Comparison of ENCODE assay signal across 10 mouse cellular contexts in genomic region chr4:133879145-133879902, GRCm38 (mm10). TPM values are rescaled to one million over a fixed set of nuclear protein-coding genes. Genes with fewer than 3 reads are reported as not detected.
DNase-seq lines count a peak whose midpoint lies in the region; ATAC-seq and TF ChIP-seq lines count a peak whose summit lies in the region.
"Had no signal": no experiment of that assay in that cellular context is flagged by ENCODE, and none has a peak within 500 bp of the region (broad histone marks: within the 10 kb centered on the region; RNA-seq: fewer than 3 reads in every experiment).

No protein-coding gene starts in this region.

- TF ChIP-seq CTCF in intestine, postnatal 0 days (IDR thresholded peaks at IDR 0.05; ENCODE audit: low read depth) = peak; percentile 13; the same call in 1 of the 2 replicates
- TF ChIP-seq CTCF in midbrain, postnatal 0 days (IDR thresholded peaks at IDR 0.05) = no peak

- H3K36me3 ChIP-seq in intestine, postnatal 0 days (ENCODE audit: control insufficient read depth, insufficient read depth) = peaks cover 25% of the 10 kb centered on the region
- peaks cover 7% of the 10 kb centered on the region; the same call in 1 of the 2 replicates for H3K36me3 ChIP-seq in midbrain, postnatal 0 days (ENCODE audit: insufficient read depth, low read length)

- no peaks in the 10 kb centered on the region for H3K27me3 ChIP-seq in intestine, postnatal 0 days (replicated peaks; ENCODE audit: control insufficient read depth, insufficient read depth, low read length)
- H3K27me3 ChIP-seq in midbrain, postnatal 0 days (ENCODE audit: insufficient read depth, low read length) = no peaks in the 10 kb centered on the region

- H3K4me2 ChIP-seq in intestine, postnatal 0 days (replicated peaks; ENCODE audit: low read depth) = peak overlapping the region; percentile 17; the same call in 1 of the 2 replicates
- H3K4me2 ChIP-seq in midbrain, postnatal 0 days (ENCODE audit: low read depth, low read length, poor library complexity, severe bottlenecking) = no peak overlapping the region
- H3K4me2 ChIP-seq: lung, embryonic 14.5 days had no signal

- no peak overlapping the region; the same call in 1 of the 2 replicates for H3K9ac ChIP-seq in intestine, postnatal 0 days (ENCODE audit: low read depth, low read length)
- no peak overlapping the region for H3K9ac ChIP-seq in midbrain, postnatal 0 days (replicated peaks; ENCODE audit: low read length, poor library complexity, severe bottlenecking)
- H3K9ac ChIP-seq: lung, embryonic 14.5 days had no signal

- peak; percentile 97 for ATAC-seq in intestine, postnatal 0 days
- no peak for ATAC-seq in midbrain, postnatal 0 days (ENCODE audit: low FRiP score)

- peak overlapping the region; percentile 84 for H3K27ac ChIP-seq in intestine, postnatal 0 days (ENCODE audit: low read depth, low read length)
- no peak overlapping the region for H3K27ac ChIP-seq in midbrain, postnatal 0 days (ENCODE audit: low read depth, low read length)

- no peak overlapping the region for H3K4me3 ChIP-seq in intestine, postnatal 0 days (ENCODE audit: low read depth, low read length)
- H3K4me3 ChIP-seq in midbrain, postnatal 0 days (ENCODE audit: low read depth, low read length) = no peak overlapping the region

- WGBS in intestine, postnatal 0 days = 29% methylated on average over 12 of the region's 12 CpGs
- whole genome bisulfite sequencing in midbrain, postnatal 0 days = 77% methylated on average over 12 of the region's 12 CpGs

- no peaks in the 10 kb centered on the region for H3K9me3 ChIP-seq in intestine, postnatal 0 days (ENCODE audit: control insufficient read depth)
- H3K9me3 ChIP-seq in midbrain, postnatal 0 days (ENCODE audit: low read length) = no peaks in the 10 kb centered on the region

- H3K4me1 ChIP-seq in intestine, postnatal 0 days (replicated peaks; ENCODE audit: control insufficient read depth, insufficient read depth, low read length) = peaks cover 11% of the 10 kb centered on the region
- H3K4me1 ChIP-seq in midbrain, postnatal 0 days (ENCODE audit: insufficient read depth, low read length) = no peaks in the 10 kb centered on the region

- DNase-seq in heart, adult 11 months = peak; percentile 90
- DNase-seq in heart, adult 9 months (ENCODE audit: low spot score in 2 of 2) = no peak
- DNase-seq in CD8-positive naive resting alpha-beta T cell, adult 2 months (ENCODE audit: low read depth in 2 of 2, low spot score in 2 of 2) = peak; percentile 55 to 62
- DNase-seq in naive thymus-derived CD4-positive, alpha-beta T cell, adult 2 months (ENCODE audit: low read depth) = peak; percentile 91
- no peak for DNase-seq in testis, postnatal 10 days (ENCODE audit: low spot score)
- no peak for DNase-seq in midbrain, postnatal 0 days (ENCODE audit: low spot score)
- no peak for DNase-seq in embryo, embryonic 9.5 days (ENCODE audit: extremely low spot score)
- DNase-seq: cerebellum, postnatal 10 days; lung, embryonic 14.5 days had no signal

RNA-seq across cellular contexts. Expression of gene Rps6ka1, which starts 8.3 kb away (rescaled TPM):
- polyA plus RNA-seq in intestine, postnatal 0 days (2015; fragmentation: Nextera tagmentation; extraction: Ambion mirVana) = 86.2 and 88.8 TPM in 2 replicates
- total RNA-seq in midbrain, postnatal 0 days (2014; rRNA removed) = 25.2 and 30.9 TPM in 2 replicates
- polyA plus RNA-seq in midbrain, postnatal 0 days (2015; fragmentation: Nextera tagmentation; extraction: Ambion mirVana) = 20.4 and 21.6 TPM in 2 replicates

Comparison
In these comparisons a context has a peak if more than half of its experiments do, and no peak if none do; other contexts are left out.
1. DNase-seq: peak in heart, adult 11 months (single experiment), CD8-positive naive resting alpha-beta T cell, adult 2 months (2 of 2) and naive thymus-derived CD4-positive, alpha-beta T cell, adult 2 months (single experiment); none in heart, adult 9 months (0 of 2), testis, postnatal 10 days (single experiment), midbrain, postnatal 0 days (single experiment) and embryo, embryonic 9.5 days (single experiment).